Mouse (Mus musculus) heart, adult 2 months (tissue): ENCODE data around the gene Tnfrsf1b.

Source experiments
- CTCF ChIP-seq: fragments of 200-600 bp; IDR thresholded peaks from 2 replicates; pipeline ENCODE4 v1.8.1; 2022; ENCODE audit warnings: antibody characterized with exemption, mild to moderate bottlenecking, moderate library complexity
- EP300 ChIP-seq: fragments of 200-500 bp; IDR thresholded peaks from 2 replicates; pipeline ENCODE4 v1.6.1; 2011; ENCODE audit warnings: low read depth, low read length, control low read depth; ENCODE audit not compliant: insufficient read depth
- POLR2A ChIP-seq: fragments of 200-500 bp; IDR thresholded peaks from 2 replicates; pipeline ENCODE4 v1.6.1; 2011; ENCODE audit warnings: mild to moderate bottlenecking, low read depth, low read length, control low read depth; ENCODE audit not compliant: insufficient read depth

DNA sequence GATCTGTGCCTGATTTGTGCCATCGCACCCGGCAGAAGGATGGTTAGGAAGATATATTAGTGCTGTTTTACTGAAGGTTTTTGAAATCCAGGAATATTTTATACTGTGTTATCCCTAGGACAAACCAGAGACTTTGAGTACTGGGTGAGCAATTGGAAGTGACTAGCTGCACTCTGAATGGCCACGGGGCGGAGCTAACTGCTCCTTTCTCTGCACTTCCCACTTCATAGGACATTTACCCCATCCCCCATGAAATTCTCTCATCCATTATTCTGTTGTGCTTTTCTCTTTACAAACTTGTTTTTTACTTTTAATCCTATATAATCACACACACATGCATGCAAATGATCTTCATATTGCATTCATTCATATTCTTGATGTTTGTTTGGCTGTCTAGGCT lies 50.1 kb downstream of the Tnfrsf1b start:
- TF ChIP-seq CTCF (peak; percentile 35), POLR2A (no peak), EP300 (no peak)
